Mouse (Mus musculus) frontal cortex, postnatal 25 days (tissue): ENCODE data around the gene Fam208a.

Experiments
- DNase-seq, 2 experiments: peaks; one replicate each; pipeline ENCODE4 v3.0.0; 2022; ENCODE audit warnings: low spot score in 2 of 2

Fam208a gene

GRCm38 (mm10) chr14:27428573-27428972 is at the start of gene Fam208a:
Gene Fam208a (plus strand): TSS chr14:27428834.
- peak; percentile 83 to 85 for DNase-seq

- DNase-seq, result no peak
Measured at GRCm38 (mm10) chr14:27379404-27379803, 49.2 kb upstream of the Fam208a start.

- DNase-seq, result no peak
Measured at GRCm38 (mm10) chr14:27381459-27381858, 47.2 kb upstream of the Fam208a start.

GRCm38 (mm10) chr14:27383321-27383830 is 45.3 kb upstream of the Fam208a start:
- DNase-seq, result no peak

GRCm38 (mm10) chr14:27384143-27384542 is 44.5 kb upstream of the Fam208a start:
- no peak for DNase-seq

- DNase-seq, result no peak
Measured at GRCm38 (mm10) chr14:27388616-27389015, 40.0 kb upstream of the Fam208a start.

GRCm38 (mm10) chr14:27389722-27390121 is 38.9 kb upstream of the Fam208a start:
- DNase-seq, result no peak

- no peak for DNase-seq
Measured at GRCm38 (mm10) chr14:27390663-27391062, 38.0 kb upstream of the Fam208a start.

- no peak for DNase-seq
Measured at GRCm38 (mm10) chr14:27391776-27392308, 36.8 kb upstream of the Fam208a start.

- no peak for DNase-seq
Measured at GRCm38 (mm10) chr14:27392660-27393059, 36.0 kb upstream of the Fam208a start.

GRCm38 (mm10) chr14:27393806-27394205 is 34.8 kb upstream of the Fam208a start:
- no peak for DNase-seq

- no peak for DNase-seq
Measured at GRCm38 (mm10) chr14:27396424-27396823, 32.2 kb upstream of the Fam208a start.

GRCm38 (mm10) chr14:27397526-27397925 is 31.1 kb upstream of the Fam208a start:
- DNase-seq, result no peak

GRCm38 (mm10) chr14:27400495-27400894 is 28.1 kb upstream of the Fam208a start:
- no peak for DNase-seq

GRCm38 (mm10) chr14:27401717-27402278 is 26.8 kb upstream of the Fam208a start:
- no peak for DNase-seq

- DNase-seq, result no peak
Measured at GRCm38 (mm10) chr14:27402332-27403250, 26.0 kb upstream of the Fam208a start.

GRCm38 (mm10) chr14:27405452-27405851 is 23.2 kb upstream of the Fam208a start:
- no peak for DNase-seq

GRCm38 (mm10) chr14:27405947-27406346 is 22.7 kb upstream of the Fam208a start:
- DNase-seq, result no peak

GRCm38 (mm10) chr14:27408240-27408639 is 20.4 kb upstream of the Fam208a start:
- no peak for DNase-seq

- no peak for DNase-seq
Measured at GRCm38 (mm10) chr14:27409662-27410061, 19.0 kb upstream of the Fam208a start.

- DNase-seq, result no peak
Measured at GRCm38 (mm10) chr14:27411492-27411891, 17.1 kb upstream of the Fam208a start.

GRCm38 (mm10) chr14:27412699-27413098 is 15.9 kb upstream of the Fam208a start:
- DNase-seq, result no peak

GRCm38 (mm10) chr14:27413961-27414360 is 14.7 kb upstream of the Fam208a start:
- no peak for DNase-seq
